Mouse (Mus musculus) cerebellum, adult 2 months (tissue): ENCODE results near the gene Syne3.

Source experiments
- CTCF ChIP-seq: fragments of 200-500 bp; IDR thresholded peaks from 2 replicates; pipeline ENCODE4 v1.5.1; 2011; ENCODE audit warnings: low read depth, mild to moderate bottlenecking, control low read depth, low read length, moderate library complexity, borderline replicate concordance; ENCODE audit not compliant: insufficient read depth
- POLR2A ChIP-seq: fragments of 200-500 bp; IDR thresholded peaks from 2 replicates; pipeline ENCODE4 v1.6.1; 2011; ENCODE audit warnings: low read length, control low read depth, borderline replicate concordance; ENCODE audit not compliant: insufficient read depth

GRCm38 (mm10) chr12:104882061-104882460 lies 127.5 kb downstream of the Syne3 start:
- TF ChIP-seq CTCF (no peak), POLR2A (no peak)
